Mouse (Mus musculus) hindlimb bud, embryonic 11.5 days (tissue): ENCODE results near the gene Aaed1.

Experiments used
- DNase-seq: peaks from one replicate; pipeline ENCODE4 v3.0.0-alpha.2; 2012; ENCODE audit warnings: low read depth, low spot score; ENCODE audit errors: extremely low spot score

The Aaed1 gene

GRCm38 (mm10) chr13:64312024-64312915 is at the start of gene Aaed1:
Aaed1 (minus strand) TSS chr13:64312710.
- DNase-seq, result peak; percentile 37

DNA sequence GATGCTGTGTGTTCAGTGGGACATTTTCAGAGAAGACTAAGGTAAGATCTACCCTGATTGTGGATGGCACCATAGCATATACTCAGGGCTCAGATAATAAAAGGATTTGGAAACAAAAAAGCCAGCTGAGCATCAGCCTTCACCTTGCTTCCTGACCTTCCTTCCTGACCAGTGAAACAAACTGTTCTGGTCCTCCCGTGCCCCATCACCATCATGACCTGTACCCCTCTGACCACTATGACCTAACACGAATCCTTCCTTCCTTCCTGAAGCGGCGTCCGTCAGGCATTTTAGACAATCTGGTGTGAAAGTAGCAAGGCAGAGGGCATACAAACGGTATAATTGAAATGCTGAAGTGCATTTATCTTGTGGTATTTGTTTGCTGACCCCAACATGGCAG is 49.6 kb upstream of the Aaed1 start:
- DNase-seq, result no peak

- no peak for DNase-seq
Measured at GRCm38 (mm10) chr13:64361020-64361419, 48.5 kb upstream of the Aaed1 start.

DNA sequence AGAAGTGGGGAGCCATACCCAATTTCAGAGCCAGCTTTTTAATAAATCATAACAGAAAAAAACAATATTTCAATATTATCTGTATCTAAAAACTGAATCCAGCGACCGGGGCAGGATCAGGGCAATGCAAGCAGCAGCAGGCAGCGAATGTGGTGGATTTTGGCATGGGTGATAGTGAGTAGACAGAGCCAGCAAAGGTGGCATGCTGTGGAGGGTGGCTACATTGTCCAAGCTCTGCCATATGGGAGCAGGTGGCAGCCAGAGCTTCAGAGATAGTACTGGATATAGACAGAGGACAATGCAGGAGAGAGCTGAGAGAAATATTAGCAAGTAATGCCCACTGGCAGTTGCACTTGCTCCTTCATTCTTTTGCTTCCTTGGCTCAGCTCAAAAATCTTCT is 47.2 kb upstream of the Aaed1 start:
- no peak for DNase-seq

- DNase-seq, result no peak
Measured at GRCm38 (mm10) chr13:64358476-64358875, 46.0 kb upstream of the Aaed1 start.

DNA sequence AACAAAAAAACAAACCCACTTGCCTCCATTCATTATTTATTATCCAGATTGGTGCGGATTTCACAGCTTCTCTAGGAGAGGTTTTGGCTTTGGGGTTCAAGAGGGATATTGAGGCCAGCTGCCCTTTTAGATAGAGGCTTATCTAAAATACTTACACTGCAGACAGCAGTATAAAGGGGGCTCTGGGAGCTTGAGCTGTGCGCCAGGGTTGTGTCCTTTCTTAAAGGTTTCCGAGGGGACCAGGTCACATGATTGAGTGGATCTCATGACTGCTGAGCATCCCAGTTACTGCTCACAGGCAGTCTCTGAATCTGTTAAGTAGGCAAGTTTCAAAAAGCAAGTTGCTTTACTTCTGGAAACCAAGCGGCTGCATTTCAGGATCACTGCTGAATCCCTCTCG is 44.9 kb upstream of the Aaed1 start:
- no peak for DNase-seq

DNA sequence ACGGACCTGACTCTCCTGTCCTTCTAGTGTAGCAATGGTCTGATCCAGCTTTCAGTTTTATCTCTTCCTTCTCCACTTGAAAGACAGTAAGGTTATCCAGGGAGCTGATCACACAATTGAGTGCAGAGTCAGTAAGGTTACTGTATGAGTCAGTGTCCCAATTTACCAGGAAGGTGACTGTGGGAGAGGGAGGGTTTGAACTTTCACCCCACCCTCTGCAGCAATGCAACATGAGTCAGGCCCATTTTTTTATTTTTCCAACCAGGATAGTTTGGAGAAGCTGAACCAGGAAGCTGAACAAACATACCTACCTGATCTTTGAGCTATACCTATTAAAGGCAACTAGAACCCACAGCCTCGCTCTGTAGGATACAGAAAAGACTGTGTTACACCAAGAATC is 37.0 kb upstream of the Aaed1 start:
- no peak for DNase-seq

GRCm38 (mm10) chr13:64344082-64344501 is 31.6 kb upstream of the Aaed1 start:
- peak; percentile 12 for DNase-seq

GRCm38 (mm10) chr13:64343598-64343997 is 31.1 kb upstream of the Aaed1 start:
- DNase-seq, result peak; percentile 12

GRCm38 (mm10) chr13:64335546-64336132 is 23.1 kb upstream of the Aaed1 start:
- no peak for DNase-seq

GRCm38 (mm10) chr13:64333102-64333501 is 20.6 kb upstream of the Aaed1 start:
- no peak for DNase-seq

DNA sequence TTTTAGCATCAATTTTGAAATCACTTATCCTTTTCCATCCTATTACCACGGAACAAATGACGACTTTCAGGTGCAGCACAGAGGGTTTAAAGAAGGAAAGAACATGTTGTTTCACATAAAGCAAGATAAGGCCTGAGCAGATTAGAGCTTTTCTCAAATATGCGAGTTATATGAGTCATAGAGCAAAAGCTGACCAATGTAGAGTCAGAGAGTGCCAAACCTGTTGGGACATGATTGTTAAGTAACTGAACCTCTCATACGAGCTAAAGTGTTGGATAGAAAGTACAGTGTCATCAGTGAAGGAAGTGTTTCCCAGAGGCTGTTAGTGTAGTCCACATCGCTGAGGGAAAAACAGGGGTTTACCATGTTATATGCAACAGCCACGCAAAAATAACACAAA is 19.8 kb upstream of the Aaed1 start:
- DNase-seq, result no peak

DNA sequence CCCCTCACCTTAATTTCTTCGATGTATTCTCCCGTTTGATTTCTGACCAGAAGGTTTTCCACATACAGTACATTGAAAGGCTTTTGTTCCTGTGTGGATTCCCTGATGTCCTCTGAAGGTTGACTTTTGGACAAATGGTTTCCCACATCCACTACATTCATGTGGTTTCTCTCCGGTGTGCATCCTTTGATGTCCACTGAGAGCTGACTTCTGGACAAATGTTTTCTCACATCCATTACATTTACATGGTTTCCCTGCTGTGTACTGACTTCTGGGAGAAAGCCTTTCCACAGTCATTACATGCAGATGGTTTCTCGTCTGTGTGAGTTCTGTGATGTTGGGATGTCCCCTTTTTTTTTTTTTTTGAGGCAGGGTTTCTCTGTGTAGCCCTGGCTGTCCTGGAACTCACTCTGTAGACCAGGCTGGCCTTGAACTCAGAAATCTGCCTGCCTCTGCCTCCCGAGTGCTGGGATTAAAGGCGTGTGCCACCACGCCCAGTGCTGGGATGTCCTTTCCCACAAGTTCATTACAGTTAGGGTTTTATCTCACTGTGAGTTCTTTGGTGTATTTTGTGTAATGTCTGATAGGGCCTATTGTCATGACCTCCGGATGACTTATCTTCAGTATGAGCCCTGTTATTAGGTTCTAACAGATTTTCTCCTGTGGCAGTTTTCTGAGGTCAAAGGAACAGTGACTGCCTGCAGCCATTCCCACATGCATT is 10.2 kb upstream of the Aaed1 start:
- DNase-seq, result no peak

GRCm38 (mm10) chr13:64320334-64320733 is 7.8 kb upstream of the Aaed1 start:
- no peak for DNase-seq

DNA sequence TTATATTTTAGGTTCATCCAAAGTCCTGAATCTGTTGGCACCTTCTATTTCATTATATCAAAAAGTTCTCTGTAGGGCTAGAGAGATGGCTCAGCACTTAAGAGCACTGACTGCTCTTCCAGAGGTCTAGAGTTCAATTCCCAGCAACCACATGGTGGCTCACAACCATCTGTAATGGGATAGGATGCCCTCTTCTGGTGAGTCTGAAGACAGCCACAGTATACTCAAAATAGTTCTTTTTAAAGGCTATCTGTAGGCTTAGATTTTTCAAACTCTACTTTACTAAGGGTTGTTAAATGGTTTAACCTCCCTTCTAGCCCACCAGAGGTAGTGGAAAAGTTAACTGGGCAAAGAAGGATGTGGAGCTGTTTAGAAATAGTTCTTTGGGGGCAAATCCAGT is 7.3 kb upstream of the Aaed1 start:
- no peak for DNase-seq

- no peak for DNase-seq
Measured at GRCm38 (mm10) chr13:64318355-64318754, 5.8 kb upstream of the Aaed1 start.

- peak; percentile 73 for DNase-seq
Measured at GRCm38 (mm10) chr13:64315483-64316050, 3.1 kb upstream of the Aaed1 start.

DNA sequence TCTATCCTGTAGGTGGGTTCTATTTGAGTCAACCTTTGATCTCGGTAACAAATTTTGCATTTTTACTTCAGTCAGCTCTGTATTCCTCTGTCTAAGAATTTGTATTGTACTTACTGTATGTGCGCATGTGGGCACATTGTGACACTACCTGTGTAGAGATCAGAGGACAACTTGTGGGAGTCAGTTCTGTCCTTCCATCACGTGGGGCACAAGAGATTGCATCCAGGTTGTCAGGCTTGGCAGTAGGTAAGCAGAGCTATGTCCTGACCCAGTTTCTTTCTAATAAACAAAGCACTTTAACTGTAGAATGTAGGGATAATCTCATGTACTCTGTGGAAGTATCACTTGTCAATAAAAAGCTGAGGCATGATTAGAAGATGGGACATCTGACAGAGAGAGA is 1.5 kb upstream of the Aaed1 start:
- DNase-seq, result no peak

DNA sequence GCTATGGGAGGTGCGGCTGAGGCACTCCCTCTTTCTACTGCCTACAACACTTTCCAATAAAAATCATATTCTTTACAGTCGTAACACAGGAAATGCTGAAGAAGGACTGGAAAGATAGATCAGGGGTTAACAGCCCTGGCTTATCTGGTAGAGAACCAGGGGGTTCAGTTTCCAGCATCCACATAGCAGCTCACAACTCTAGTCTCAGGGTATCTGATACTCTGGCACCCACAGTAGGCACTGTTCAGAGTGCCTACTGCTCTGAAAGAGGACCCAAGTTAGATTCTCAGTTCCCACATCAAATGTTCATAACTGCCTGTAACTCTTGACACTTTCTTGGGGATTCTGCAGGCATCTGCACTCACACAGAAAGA is 393 bp upstream of the Aaed1 start:
- no peak for DNase-seq

- DNase-seq, result no peak
Measured at GRCm38 (mm10) chr13:64311266-64311665, 1.2 kb downstream of the Aaed1 start.

DNA sequence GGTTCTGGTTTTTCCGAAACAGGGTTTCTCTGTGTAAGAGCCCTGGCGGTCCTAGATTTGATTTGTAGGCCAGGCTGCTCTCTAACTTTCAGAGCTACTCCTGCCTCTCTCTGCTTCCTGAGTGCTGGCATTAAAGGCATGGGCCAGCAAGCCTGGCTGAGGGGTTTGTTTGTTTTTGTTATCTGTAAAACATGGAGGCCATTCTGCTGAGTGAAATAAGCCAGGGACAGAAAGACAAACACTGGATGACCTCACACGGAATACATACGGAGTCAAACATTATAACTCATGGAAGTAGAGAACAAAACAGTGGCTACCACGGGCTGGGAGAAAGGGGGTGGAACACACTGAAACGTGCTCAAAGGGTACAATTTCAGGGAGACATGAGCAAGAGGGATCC is 1.9 kb downstream of the Aaed1 start:
- DNase-seq, result no peak

DNA sequence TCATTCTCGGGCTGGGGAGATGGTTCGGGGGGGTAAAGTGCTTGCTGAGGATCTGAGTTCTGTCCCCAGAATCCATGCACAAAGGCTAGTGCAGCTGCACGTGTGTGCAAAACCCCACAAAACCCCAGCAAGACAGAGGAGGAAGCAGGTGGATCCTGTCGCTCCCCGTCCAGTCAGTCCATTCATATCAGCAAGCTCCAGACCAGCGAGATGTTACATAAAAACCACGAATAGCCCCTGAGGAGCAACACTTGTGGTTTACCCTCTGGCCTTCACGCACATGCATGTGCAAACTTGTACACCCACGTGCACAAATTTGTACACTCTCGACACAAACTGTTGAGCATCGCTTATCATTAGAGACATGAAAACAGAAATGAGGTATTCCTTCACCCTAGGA is 2.7 kb downstream of the Aaed1 start:
- no peak for DNase-seq
